Mouse (Mus musculus): Measurements from ENCODE around the gene Adamtsl4.

DNA sequence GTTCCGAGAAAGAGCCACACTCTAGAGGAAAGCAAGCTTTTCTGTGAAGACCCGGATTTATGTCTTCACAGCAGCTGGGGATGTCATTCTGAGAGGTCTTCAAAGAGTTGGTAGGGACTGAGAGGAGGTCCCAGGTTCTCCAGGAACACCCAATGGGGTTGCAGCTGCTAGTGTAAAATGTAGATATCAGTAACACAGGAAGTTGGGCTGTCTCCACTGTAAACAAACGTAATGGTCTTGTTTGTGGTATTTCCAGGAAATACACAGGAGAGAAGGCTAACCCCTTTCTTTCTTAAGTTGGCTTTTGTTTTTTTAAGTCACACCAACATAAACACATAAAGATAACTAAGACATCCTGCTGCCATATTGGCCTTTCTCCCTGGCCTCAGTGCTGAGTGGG, 34.7 kb upstream of the Adamtsl4 start:
- no peak for TF ChIP-seq CTCF (conservative IDR thresholded peaks at IDR 0.05; ENCODE audit: insufficient read depth, insufficient read length, low read depth, low read length)
- no peak for TF ChIP-seq POLR2A (IDR thresholded peaks at IDR 0.05; ENCODE audit: low read depth, low read length)
